Mouse (Mus musculus) MEL (cell line): Measurements from ENCODE around the gene Sec24c. TPM values are rescaled to one million over a fixed set of nuclear protein-coding genes. Genes with fewer than 3 reads are reported as not detected.

Source experiments
- DNase-seq: peaks from one replicate; pipeline ENCODE4 v3.0.0; 2011; ENCODE audit warnings: low read depth, low spot score
- H3K27ac ChIP-seq: 2 replicates; pipeline ENCODE4 v1.5.1; 2012; ENCODE audit warnings: low read depth, mild to moderate bottlenecking, control low read depth, low read length, moderate library complexity; ENCODE audit not compliant: control insufficient read depth
- H3K27me3 ChIP-seq, 2 experiments: fragments of 150-350 bp in 1 of 2; sonication (generic) in 1 of 2; 2 replicates each; pipeline ENCODE4 v1.6.1; 2012; ENCODE audit warnings: low read length in 2 of 2, mild to moderate bottlenecking in 2 of 2, improper control_type of control experiment in 1 of 2, moderate library complexity in 1 of 2; ENCODE audit not compliant: insufficient read depth in 2 of 2, control insufficient read depth in 1 of 2
- H3K36me3 ChIP-seq, 2 experiments: 2 replicates each; pipeline ENCODE4 v1.6.1; 2012 to 2014; ENCODE audit warnings: low read length in 2 of 2, improper control_type of control experiment in 1 of 2, inconsistent platforms in 1 of 2, mild to moderate bottlenecking in 1 of 2; ENCODE audit not compliant: insufficient read depth in 2 of 2, control insufficient read depth in 1 of 2
- H3K4me1 ChIP-seq, 2 experiments: fragments of 150-350 bp in 1 of 2; sonication (generic) in 1 of 2; 2 replicates each; pipeline ENCODE4 v1.6.1; 2012; ENCODE audit warnings: low read length in 2 of 2, improper control_type of control experiment in 1 of 2, mild to moderate bottlenecking in 1 of 2; ENCODE audit not compliant: insufficient read depth in 2 of 2, control insufficient read depth in 1 of 2
- H3K4me3 ChIP-seq, 2 experiments: fragments of 150-350 bp in 1 of 2; sonication (generic) in 1 of 2; 2 replicates each; pipeline ENCODE4 v1.5.1; 2012; ENCODE audit warnings: low read depth in 2 of 2, low read length in 2 of 2, mild to moderate bottlenecking in 2 of 2, moderate library complexity in 2 of 2, control low read depth in 1 of 2, improper control_type of control experiment in 1 of 2; ENCODE audit not compliant: control insufficient read depth in 1 of 2, insufficient read depth in 1 of 2
- H3K79me2 ChIP-seq: 2 replicates; pipeline ENCODE4 v1.6.1; 2012; ENCODE audit warnings: mild to moderate bottlenecking, low read length, moderate library complexity; ENCODE audit not compliant: control insufficient read depth, poor library complexity, insufficient read depth
- H3K9ac ChIP-seq: 2 replicates; pipeline ENCODE4 v1.6.1; 2012; ENCODE audit warnings: low read depth, mild to moderate bottlenecking, control low read depth, low read length, moderate library complexity; ENCODE audit not compliant: control insufficient read depth, poor library complexity, severe bottlenecking
- H3K9me3 ChIP-seq: fragments of 150-350 bp; sonication (generic); replicated peaks from 2 replicates; pipeline ENCODE4 v1.6.1; 2012; ENCODE audit warnings: mild to moderate bottlenecking, low read length, improper control_type of control experiment, moderate library complexity; ENCODE audit not compliant: insufficient read depth
- BHLHE40 ChIP-seq: IDR thresholded peaks from 2 replicates; pipeline ENCODE4 v1.6.1; 2012; ENCODE audit warnings: low read depth, mild to moderate bottlenecking, inconsistent platforms, low read length, improper control_type of control experiment, borderline replicate concordance
- CHD1 ChIP-seq: IDR thresholded peaks from 2 replicates; pipeline ENCODE4 v1.6.1; 2012; ENCODE audit warnings: low read depth, mild to moderate bottlenecking, inconsistent platforms, low read length, improper control_type of control experiment
- CTCF ChIP-seq, 3 experiments: IDR thresholded peaks in 2 of 3; conservative IDR thresholded peaks in 1 of 3; 2 replicates each; pipeline ENCODE4 v1.5.1; 2011 to 2012; ENCODE audit warnings: low read length in 3 of 3, low read depth in 2 of 3, mild to moderate bottlenecking in 2 of 3, improper control_type of control experiment in 1 of 3, inconsistent platforms in 1 of 3, mixed read lengths in 1 of 3, moderate library complexity in 1 of 3; ENCODE audit not compliant: control insufficient read depth in 1 of 3, insufficient read depth in 1 of 3, poor library complexity in 1 of 3, severe bottlenecking in 1 of 3
- E2F4 ChIP-seq: IDR thresholded peaks from 2 replicates; pipeline ENCODE4 v1.6.1; 2011; ENCODE audit warnings: low read depth, low read length, improper control_type of control experiment, borderline replicate concordance
- ELF1 ChIP-seq: IDR thresholded peaks from 2 replicates; pipeline ENCODE4 v1.6.1; 2014; ENCODE audit warnings: low read depth, mild to moderate bottlenecking, inconsistent platforms, low read length, improper control_type of control experiment, moderate library complexity
- ETS1 ChIP-seq: IDR thresholded peaks from 2 replicates; pipeline ENCODE4 v1.6.1; 2012; ENCODE audit warnings: low read depth, mild to moderate bottlenecking, inconsistent platforms, low read length, improper control_type of control experiment, moderate library complexity
- GABPA ChIP-seq: IDR thresholded peaks from 2 replicates; pipeline ENCODE4 v1.6.1; 2012; ENCODE audit warnings: low read depth, mild to moderate bottlenecking, inconsistent platforms, low read length, improper control_type of control experiment, moderate library complexity
- GATA1 ChIP-seq: IDR thresholded peaks from 2 replicates; pipeline ENCODE4 v1.6.1; 2011; ENCODE audit warnings: low read depth, low read length, improper control_type of control experiment
- JUND ChIP-seq: IDR thresholded peaks from 2 replicates; pipeline ENCODE4 v1.6.1; 2011; ENCODE audit warnings: low read depth, mild to moderate bottlenecking, improper control_type of control experiment, low read length
- KAT2A ChIP-seq: conservative IDR thresholded peaks from 2 replicates; pipeline ENCODE4 v1.6.1; 2012; ENCODE audit warnings: low read depth, low read length, improper control_type of control experiment, inconsistent platforms
- MAFK ChIP-seq: IDR thresholded peaks from 2 replicates; pipeline ENCODE4 v1.6.1; 2011; ENCODE audit warnings: low read depth, mild to moderate bottlenecking, low read length, improper control_type of control experiment, borderline replicate concordance
- MAX ChIP-seq: IDR thresholded peaks from 2 replicates; pipeline ENCODE4 v1.6.1; 2011; ENCODE audit warnings: low read length, improper control_type of control experiment
- MAZ ChIP-seq: IDR thresholded peaks from 2 replicates; pipeline ENCODE4 v1.6.1; 2012; ENCODE audit warnings: low read depth, mild to moderate bottlenecking, inconsistent platforms, low read length, improper control_type of control experiment
- MXI1 ChIP-seq: IDR thresholded peaks from 2 replicates; pipeline ENCODE4 v1.6.1; 2011; ENCODE audit warnings: mild to moderate bottlenecking, low read depth, low read length, improper control_type of control experiment
- MYB ChIP-seq: IDR thresholded peaks from 2 replicates; pipeline ENCODE4 v1.6.1; 2011; ENCODE audit warnings: mild to moderate bottlenecking, low read depth, low read length, improper control_type of control experiment
- MYC ChIP-seq: IDR thresholded peaks from 2 replicates; pipeline ENCODE4 v1.6.1; 2011; ENCODE audit warnings: low read depth, mild to moderate bottlenecking, low read length, improper control_type of control experiment, moderate library complexity
- NRF1 ChIP-seq: IDR thresholded peaks from 2 replicates; pipeline ENCODE4 v1.6.1; 2014; ENCODE audit warnings: low read depth, mild to moderate bottlenecking, inconsistent platforms, low read length, improper control_type of control experiment, moderate library complexity; ENCODE audit not compliant: poor library complexity, insufficient read depth, severe bottlenecking
- POLR2A ChIP-seq, 2 experiments: IDR thresholded peaks; 2 replicates each; pipeline ENCODE4 v1.6.1; 2011 to 2012; ENCODE audit warnings: low read length in 2 of 2, mild to moderate bottlenecking in 2 of 2, control low read depth in 1 of 2, improper control_type of control experiment in 1 of 2, low read depth in 1 of 2, moderate library complexity in 1 of 2; ENCODE audit not compliant: control insufficient read depth in 1 of 2, insufficient read depth in 1 of 2, poor library complexity in 1 of 2
- RAD21 ChIP-seq: IDR thresholded peaks from 2 replicates; pipeline ENCODE4 v1.6.1; 2011; ENCODE audit warnings: mild to moderate bottlenecking, low read depth, low read length, improper control_type of control experiment
- SIN3A ChIP-seq: IDR thresholded peaks from 2 replicates; pipeline ENCODE4 v1.6.1; 2012; ENCODE audit warnings: low read length, improper control_type of control experiment, inconsistent platforms
- TAL1 ChIP-seq: IDR thresholded peaks from 2 replicates; pipeline ENCODE4 v1.6.1; 2012; ENCODE audit warnings: mild to moderate bottlenecking, inconsistent platforms, low read length, moderate library complexity, mixed read lengths
- TCF12 ChIP-seq: IDR thresholded peaks from 2 replicates; pipeline ENCODE4 v1.6.1; 2014; ENCODE audit warnings: low read depth, mild to moderate bottlenecking, inconsistent platforms, low read length, improper control_type of control experiment, moderate library complexity
- UBTF ChIP-seq: IDR thresholded peaks from 2 replicates; pipeline ENCODE4 v1.6.1; 2012; ENCODE audit warnings: low read depth, mild to moderate bottlenecking, inconsistent platforms, low read length, improper control_type of control experiment, moderate library complexity, borderline replicate concordance; ENCODE audit not compliant: insufficient read depth
- ZC3H11A ChIP-seq: IDR thresholded peaks from 2 replicates; pipeline ENCODE4 v1.6.1; 2012; ENCODE audit warnings: low read depth, mild to moderate bottlenecking, inconsistent platforms, low read length, improper control_type of control experiment
- ZMIZ1 ChIP-seq: IDR thresholded peaks from 2 replicates; pipeline ENCODE4 v1.6.1; 2012; ENCODE audit warnings: low read depth, mild to moderate bottlenecking, inconsistent platforms, low read length, improper control_type of control experiment, moderate library complexity
- polyA plus RNA-seq, 2 experiments: library from polyadenylated mRNA; stranded (reverse) in 1 of 2; unstranded in 1 of 2; fragments of >175 nt in 1 of 2; fragments of >200 nt in 1 of 2; gene quantifications; 2 replicates each; pipeline versions ENCODE4 v1.2.1 to v1.2.4; 2012; ENCODE audit warnings: low replicate concordance in 2 of 2, low read depth in 1 of 2; ENCODE audit not compliant: insufficient read length in 2 of 2, insufficient read depth in 1 of 2, missing spikeins in 1 of 2
- total RNA-seq: library from RNA; depleted of rRNA; stranded (reverse); fragments of 300-350 nt; gene quantifications from 2 replicates; pipeline ENCODE4 v1.2.3, GENCODE M21; 2012

The Sec24c gene
- total and polyA plus RNA-seq, 3 experiments = 83.9 to 263 (median 121) TPM

- TF ChIP-seq MYB = peak; percentile 49; the same call in 1 of the 2 replicates
- no peak for TF ChIP-seq GATA1
- no peak for TF ChIP-seq ZC3H11A
- peak; percentile 89 for TF ChIP-seq MXI1
- no peak for TF ChIP-seq MAFK
- no peak for TF ChIP-seq RAD21
- peak; percentile 84 for TF ChIP-seq SIN3A
- TF ChIP-seq TAL1 = no peak
- 0 out of 2 replicates have a peak, but pooled peaks have one; percentile 73 for TF ChIP-seq MYC
- no peak for TF ChIP-seq BHLHE40
- no peak for TF ChIP-seq GABPA
- 0 out of 2 replicates have a peak, but pooled peaks have one; percentile 22 for TF ChIP-seq NRF1
- TF ChIP-seq CTCF (IDR thresholded peaks at IDR 0.05 in 2 of 3, conservative IDR thresholded peaks at IDR 0.05 in 1 of 3; ENCODE audit: control insufficient read depth in 1 of 3, insufficient read depth in 1 of 3, low read depth in 2 of 3, low read length in 3 of 3, poor library complexity in 1 of 3, severe bottlenecking in 1 of 3) = no peak
- peak; percentile 74; the same call in 1 of the 2 replicates for TF ChIP-seq ZMIZ1
- no peak; the same call in 1 of the 2 replicates for TF ChIP-seq KAT2A
- peak; percentile 16; the same call in 1 of the 2 replicates for TF ChIP-seq ETS1
- TF ChIP-seq UBTF = no peak
- peak; percentile 85 for TF ChIP-seq MAZ
- peak; percentile 53; the same call in 1 of the 2 replicates for TF ChIP-seq TCF12
- TF ChIP-seq ELF1 = peak; percentile 91
- no peak for TF ChIP-seq MAX
- no peak; the same call in 1 of the 2 replicates for TF ChIP-seq E2F4
- TF ChIP-seq POLR2A (IDR thresholded peaks at IDR 0.05; ENCODE audit: control insufficient read depth in 1 of 2, insufficient read depth in 1 of 2, low read depth in 1 of 2, low read length in 2 of 2, poor library complexity in 1 of 2) = peak; percentile 88 to 89
Observed at GRCm38 (mm10) chr14:20640644-20641437, 33.3 kb upstream of the Sec24c start, which contains the start of gene Usp54 (continued).

GRCm38 (mm10) chr14:20641438-20641875, 32.7 kb upstream of the Sec24c start:
- Histone ChIP-seq H3K27ac (peak overlapping the region; percentile 97), H3K79me2 (peaks cover 13% of the 10 kb centered on the region), H3K27me3 (no peaks in the 10 kb centered on the region), H3K36me3 (peaks cover 0 to 16% of the 10 kb centered on the region in 2 experiments; a peak in 2 of 4 replicates), H3K9ac (peak overlapping the region; percentile 100), H3K4me1 (peaks cover 2 to 13% of the 10 kb centered on the region in 2 experiments; a peak in 3 of 4 replicates), H3K4me3 (peak overlapping the region; percentile 86 to 100), H3K9me3 (no peaks in the 10 kb centered on the region)
- peak; percentile 51 for DNase-seq
- TF ChIP-seq ZMIZ1 (no peak), CHD1 (peak; percentile 92; the same call in 1 of the 2 replicates), CTCF (IDR thresholded peaks at IDR 0.05 in 2 of 3, conservative IDR thresholded peaks at IDR 0.05 in 1 of 3; ENCODE audit: control insufficient read depth in 1 of 3, insufficient read depth in 1 of 3, low read depth in 2 of 3, low read length in 3 of 3, poor library complexity in 1 of 3, severe bottlenecking in 1 of 3) (no peak), NRF1 (no peak), JUND (0 out of 2 replicates have a peak, but pooled peaks have one; percentile 40)
